Mouse (Mus musculus): Measurements from ENCODE around the gene Stard13.

Gene Stard13

DNA sequence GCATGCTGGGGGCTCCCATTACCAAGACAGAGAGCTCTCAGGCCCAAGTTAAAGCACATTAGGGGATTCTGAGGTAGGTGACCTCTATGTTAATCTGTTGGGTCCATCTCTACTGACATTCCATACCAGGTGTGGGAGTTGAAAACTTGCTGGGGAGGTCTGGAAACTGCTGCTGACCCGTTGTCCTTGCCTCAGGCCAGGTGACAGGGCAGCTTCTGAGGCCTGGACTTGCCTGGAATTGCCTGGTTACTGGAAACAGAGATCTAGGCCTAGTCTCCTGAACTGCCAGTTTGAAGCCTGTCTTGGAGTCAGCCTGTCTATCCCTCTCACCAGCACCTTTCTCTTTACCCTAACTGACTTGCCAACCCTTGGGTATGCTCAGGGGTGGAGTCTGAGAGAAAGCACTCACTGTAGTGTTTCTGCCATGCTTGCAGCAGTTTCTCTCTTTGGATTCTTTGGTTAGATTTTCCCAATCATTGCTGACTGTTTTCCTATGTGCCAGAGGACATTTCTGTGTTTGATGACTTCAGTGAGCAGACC lies 229.3 kb downstream of the Stard13 start:
- no peak for DNase-seq

DNA sequence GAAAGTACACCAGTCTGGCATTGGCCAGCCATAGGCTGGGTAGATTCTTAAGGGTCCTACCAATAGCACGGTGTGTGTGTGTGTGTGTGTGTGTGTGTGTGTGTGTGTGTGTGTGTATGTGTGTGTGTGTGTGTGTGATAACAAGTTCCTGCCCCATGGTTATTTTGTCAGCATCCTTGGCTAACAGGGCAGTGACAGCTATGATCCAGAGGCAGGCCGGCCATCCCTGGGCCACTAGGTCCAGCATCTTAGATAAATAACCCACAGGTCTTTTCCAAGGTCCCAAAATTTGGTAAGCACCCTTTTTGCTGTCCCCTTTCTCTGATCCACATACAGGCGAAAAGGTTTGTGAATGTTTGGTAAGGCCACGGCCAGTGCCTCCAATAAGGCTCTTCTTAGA lies 231.6 kb downstream of the Stard13 start:
- DNase-seq = no peak

DNA sequence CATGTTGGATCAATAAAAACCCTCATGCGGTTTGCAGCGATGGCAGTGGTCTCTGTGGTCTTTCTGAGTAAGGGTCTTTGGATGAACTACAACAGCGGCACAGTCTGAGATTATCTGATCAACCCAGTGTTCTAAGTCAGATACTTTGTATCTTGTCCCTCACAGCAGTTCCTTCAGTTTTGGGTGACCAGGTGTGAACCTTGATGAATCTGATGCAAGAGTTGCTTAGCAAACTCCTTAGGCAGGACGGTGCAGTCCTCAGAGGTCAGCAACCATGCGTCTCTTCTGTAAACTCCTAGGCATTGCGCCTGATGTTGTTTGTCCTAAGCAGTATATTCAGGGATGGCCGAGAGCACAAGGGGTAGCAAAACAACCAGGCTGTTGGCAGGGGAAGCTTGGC lies 232.5 kb downstream of the Stard13 start:
- DNase-seq = no peak

DNA sequence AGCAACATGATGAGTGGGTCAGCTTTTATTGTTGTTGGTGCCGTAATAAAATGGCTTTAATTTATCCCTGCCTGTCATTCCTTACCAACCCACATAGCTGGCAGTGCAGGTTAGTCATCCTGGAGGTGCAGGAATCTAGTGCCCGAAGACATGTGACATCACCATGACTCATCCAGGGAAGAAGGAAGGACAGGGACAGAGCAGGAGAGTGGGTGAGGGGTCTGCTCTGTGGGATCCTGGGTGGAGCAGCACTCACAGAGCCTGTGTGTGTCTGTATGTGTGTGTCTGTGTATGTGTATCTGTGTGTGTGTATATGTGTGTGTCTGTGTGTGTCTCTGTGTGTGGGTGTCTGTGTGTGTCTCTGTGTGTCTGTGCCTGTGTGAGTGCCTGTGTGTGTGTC lies 237.1 kb downstream of the Stard13 start:
- no peak for DNase-seq

DNA sequence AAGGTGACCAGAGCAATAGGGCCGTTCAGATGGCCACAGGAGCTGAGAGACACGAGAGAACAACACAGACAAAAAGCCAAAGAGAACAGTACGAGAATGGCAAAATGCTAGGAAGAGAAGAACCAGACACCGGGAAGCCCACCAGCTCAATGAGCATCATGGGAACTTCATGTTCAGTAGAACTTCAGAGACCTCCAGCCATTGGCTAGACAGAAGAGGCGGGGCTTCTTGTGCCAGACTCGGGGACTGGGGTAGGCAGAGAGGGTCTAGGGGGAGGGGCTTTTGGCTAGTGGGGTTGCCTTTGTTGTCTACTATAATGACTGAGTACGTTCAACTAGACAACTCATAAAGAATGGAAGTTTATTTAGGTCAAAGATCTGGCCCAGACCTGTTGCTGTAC lies 239.5 kb downstream of the Stard13 start:
- DNase-seq = no peak
